Mouse (Mus musculus) cerebellum, adult 2 months (tissue): Measurements from ENCODE around the gene Cbx1.

Experiments used
- CTCF ChIP-seq: fragments of 200-500 bp; IDR thresholded peaks from 2 replicates; pipeline ENCODE4 v1.5.1; 2011; ENCODE audit warnings: low read depth, mild to moderate bottlenecking, control low read depth, low read length, moderate library complexity, borderline replicate concordance; ENCODE audit not compliant: insufficient read depth
- POLR2A ChIP-seq: fragments of 200-500 bp; IDR thresholded peaks from 2 replicates; pipeline ENCODE4 v1.6.1; 2011; ENCODE audit warnings: low read length, control low read depth, borderline replicate concordance; ENCODE audit not compliant: insufficient read depth

GRCm38 (mm10) chr11:96788871-96789795, at the start of gene Cbx1:
- TF ChIP-seq POLR2A: peak; percentile 82
- TF ChIP-seq CTCF: no peak
